Mouse (Mus musculus) heart, postnatal 25 days (tissue): ENCODE measurements around the gene Mtln. TPM values are rescaled to one million over a fixed set of nuclear protein-coding genes. Genes with fewer than 3 reads are reported as not detected.

Experiments
- DNase-seq: peaks from one replicate; pipeline ENCODE4 v3.0.0; 2022; ENCODE audit warnings: low spot score
- intact Hi-C: fragments of 180-260 bp; cut with DNase I; formaldehyde crosslinking; loops from one replicate; pipeline ENCODE4 v1.15.1; 2025
- total RNA-seq, 2 experiments: library from RNA; stranded (reverse); gene quantifications; 2 replicates each; pipeline ENCODE4 v1.2.3; 2021

The Mtln gene
- total RNA-seq: 10 to 100 TPM; 57.2 to 59.9 TPM

GRCm38 (mm10) chr2:127791919-127792603 lies at the start of gene Mtln:
Mtln (minus strand) TSS chr2:127792488.
- peak; percentile 72 for DNase-seq
- intact Hi-C loops: no loop called here

GRCm38 (mm10) chr2:127841402-127841801 lies 49.1 kb upstream of the Mtln start:
- intact Hi-C loops: no loop called here
- DNase-seq: no peak

DNA sequence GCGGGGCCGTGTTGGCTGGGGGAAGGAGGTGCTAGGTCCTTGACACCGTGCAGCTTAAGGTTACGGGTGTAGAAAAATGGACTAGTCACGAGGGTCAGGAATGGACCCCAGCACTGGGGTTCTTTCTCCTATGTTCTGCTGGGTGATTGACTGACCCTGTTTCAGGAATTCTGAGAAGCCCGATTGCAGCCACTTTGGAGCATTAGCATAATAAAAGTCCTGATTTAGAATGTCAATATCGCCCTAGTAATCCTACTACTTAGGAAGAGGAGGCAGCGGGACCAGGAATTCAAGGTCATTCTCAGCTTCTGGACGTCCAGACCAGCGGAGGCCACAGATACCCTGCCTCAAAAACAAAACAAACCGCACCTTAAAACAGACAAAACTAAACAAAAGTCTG lies 47.1 kb upstream of the Mtln start:
- intact Hi-C loops: loop anchor here (10.0 kb wide), 1 partner anchor 235 kb away; no protein-coding TSS in a partner anchor
- no peak for DNase-seq

DNA sequence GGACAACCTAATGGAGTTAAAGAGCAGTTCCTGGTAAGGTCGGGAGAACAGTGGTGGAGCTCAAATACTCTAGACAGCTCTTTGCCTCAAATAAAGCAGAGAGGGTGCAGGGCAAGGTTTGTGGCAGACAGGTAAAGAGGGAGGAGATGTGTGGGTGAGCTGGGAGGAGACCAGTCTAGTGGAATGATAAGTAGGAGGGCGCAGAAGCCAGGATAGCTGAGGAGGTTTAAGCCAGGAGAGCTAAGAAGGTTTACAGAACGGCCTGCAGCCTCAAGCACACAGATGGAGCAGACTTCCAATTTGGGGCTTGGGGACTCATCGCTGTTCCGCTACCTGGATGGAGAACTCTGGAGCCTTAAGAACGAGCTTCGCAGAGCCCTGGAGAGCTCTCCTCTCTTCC lies 46.3 kb upstream of the Mtln start, which contains the start of gene Acoxl:
TSS of gene Acoxl (plus strand) at position 301 of the 400 bp plus-strand sequence.
- DNase-seq: no peak
- intact Hi-C loops: loop anchor here (10.0 kb wide), 1 partner anchor 234 kb away; no protein-coding TSS in a partner anchor

DNA sequence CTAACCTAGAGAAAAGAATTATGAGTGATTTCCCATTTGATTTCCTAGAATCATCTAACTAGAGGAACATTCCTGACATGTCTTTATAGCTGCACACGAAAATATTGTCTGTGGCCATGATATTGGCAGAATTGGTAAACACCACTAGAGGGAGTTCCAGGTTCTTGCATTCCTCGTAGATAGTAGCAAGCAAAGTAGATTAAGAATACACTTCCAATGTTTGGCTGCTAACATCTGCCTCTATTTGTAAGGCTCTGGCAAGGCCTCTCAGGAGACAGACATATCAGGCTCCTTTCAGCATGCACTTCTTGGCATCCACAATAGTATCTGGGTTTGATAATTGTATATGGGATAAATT lies 40.5 kb upstream of the Mtln start:
- intact Hi-C loops: loop anchor here (10.0 kb wide), 1 partner anchor 228 kb away; no protein-coding TSS in a partner anchor
- no peak for DNase-seq

DNA sequence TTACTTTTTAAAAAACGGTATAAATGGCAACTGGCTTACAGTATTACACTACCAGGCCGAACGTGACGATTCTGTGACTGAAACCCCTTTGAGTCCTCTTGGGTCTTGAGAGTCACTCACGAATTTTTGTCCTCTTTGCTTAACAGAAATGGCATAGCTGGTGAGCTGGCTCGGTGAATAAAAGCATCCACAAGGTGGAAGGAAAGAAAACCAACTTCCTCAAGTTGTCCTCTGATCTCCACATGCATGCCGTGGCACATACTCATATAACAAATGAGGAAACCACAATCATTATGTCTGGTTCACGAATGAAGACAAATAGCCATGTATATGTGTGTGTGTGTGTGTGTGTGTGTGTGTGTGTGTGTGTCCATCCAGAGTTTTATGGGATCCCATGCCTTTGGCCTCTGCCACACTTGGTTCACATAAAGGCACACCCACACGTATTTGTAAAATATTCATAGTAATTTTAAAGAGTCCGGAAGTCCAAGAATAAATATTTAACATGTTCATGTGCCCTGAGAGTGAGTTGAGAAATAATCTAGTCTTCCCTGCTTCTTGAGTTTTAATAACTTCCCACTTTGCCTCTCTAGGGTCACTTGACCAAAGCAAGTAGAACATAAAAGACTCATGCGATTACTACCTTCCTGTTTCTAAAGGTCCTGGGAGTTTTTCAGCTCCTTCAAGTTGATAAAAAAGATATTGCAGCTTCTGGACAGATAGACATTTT lies 40.0 kb upstream of the Mtln start:
- intact Hi-C loops: loop anchor here (10.0 kb wide), 1 partner anchor 227 kb away; no protein-coding TSS in a partner anchor
- no peak for DNase-seq

- DNase-seq: peak; percentile 79
- intact Hi-C loops: loop anchor here (10.0 kb wide), 1 partner anchor 227 kb away; no protein-coding TSS in a partner anchor
Measured at GRCm38 (mm10) chr2:127831401-127832102, 39.3 kb upstream of the Mtln start, which contains the start of gene Bub1. Bub1 (minus strand) TSS chr2:127831865.

DNA sequence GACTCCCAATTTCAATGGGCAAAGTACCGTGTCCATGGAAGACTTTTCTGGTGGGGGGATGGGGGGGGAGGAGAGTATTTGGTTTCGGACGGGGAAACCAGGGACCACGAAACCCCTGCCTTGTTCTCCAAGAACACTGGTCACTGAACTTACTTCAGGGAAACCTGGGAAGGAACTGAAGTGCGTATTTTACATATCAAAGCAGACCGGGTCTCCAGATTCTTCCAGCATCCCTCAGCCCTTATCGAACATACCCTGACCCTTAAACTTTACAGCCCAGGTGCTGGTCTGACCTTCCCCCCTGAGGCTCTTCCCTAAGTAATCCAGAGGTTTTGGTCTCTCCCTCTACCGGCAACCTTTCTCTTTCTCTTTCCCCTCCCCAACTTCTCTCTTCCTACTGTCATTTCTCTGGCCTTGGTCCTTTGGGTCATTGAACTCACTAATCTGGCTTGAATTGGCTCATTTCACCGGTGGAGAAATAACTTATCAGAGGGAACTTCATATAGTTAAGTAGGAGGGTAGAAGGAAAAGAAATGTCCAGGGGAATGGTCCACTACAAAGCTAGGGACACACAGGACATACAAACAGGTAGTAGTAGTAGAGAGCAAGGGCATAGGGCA lies 2.5 kb downstream of the Mtln start:
- intact Hi-C loops: no loop called here
- no peak for DNase-seq

GRCm38 (mm10) chr2:127789138-127789537 lies 3.1 kb downstream of the Mtln start:
- intact Hi-C loops: no loop called here
- DNase-seq: no peak

DNA sequence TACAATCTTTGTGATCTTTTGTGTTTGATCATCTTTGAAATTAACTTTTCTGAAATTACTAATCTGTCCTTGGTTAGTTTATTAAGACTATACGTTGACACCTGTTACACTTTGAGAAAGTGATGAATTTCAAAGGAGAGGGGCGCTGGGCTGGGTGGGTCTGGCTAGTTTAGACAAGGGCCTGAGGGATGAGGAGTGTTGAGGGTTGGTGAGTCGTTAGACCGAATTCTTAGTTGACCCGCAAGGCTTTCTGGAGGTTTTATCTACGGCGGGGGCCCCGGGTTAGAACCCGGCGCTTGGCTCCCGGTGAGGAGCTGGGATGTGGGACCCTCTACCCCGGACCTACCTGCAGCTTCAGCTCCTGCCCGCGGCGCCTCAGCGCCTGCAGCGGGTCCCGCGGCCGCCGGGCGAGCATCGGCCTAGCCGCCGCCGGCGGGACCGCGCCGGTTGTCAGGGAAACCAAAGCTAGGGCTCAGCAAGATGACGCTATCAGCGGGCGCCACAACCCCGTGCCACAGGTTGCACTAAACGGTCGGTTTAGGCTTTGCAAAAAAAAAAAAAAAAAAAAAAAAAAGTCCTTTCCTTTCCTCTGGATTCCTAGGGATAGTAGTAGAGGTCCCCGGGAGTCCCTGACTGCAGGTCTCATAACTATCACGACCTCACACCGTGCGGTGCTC lies 3.7 kb downstream of the Mtln start, which contains the start of gene Nphp1:
TSS of gene Nphp1 (minus strand) at position 458 of the 677 bp plus-strand sequence.
- intact Hi-C loops: no loop called here
- DNase-seq: peak; percentile 66

DNA sequence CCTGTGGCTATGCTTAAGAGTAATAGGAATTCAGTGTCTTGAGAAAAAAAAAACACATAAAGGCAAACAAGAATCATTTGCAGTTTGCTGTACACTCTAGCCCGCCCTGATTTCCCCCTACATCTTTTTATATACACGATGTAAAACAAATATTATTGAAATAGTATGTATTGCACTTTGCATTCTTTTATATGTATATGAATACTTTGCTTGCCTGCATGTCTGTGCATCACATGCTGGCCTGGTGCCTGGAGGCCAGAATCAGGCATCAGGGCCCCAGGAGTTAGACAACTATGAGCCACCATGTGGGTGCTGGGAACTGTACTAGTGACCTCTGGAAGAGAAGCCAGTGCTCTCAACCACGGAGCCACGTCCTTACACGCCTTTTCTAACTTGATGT lies 5.1 kb downstream of the Mtln start:
- intact Hi-C loops: no loop called here
- no peak for DNase-seq

DNA sequence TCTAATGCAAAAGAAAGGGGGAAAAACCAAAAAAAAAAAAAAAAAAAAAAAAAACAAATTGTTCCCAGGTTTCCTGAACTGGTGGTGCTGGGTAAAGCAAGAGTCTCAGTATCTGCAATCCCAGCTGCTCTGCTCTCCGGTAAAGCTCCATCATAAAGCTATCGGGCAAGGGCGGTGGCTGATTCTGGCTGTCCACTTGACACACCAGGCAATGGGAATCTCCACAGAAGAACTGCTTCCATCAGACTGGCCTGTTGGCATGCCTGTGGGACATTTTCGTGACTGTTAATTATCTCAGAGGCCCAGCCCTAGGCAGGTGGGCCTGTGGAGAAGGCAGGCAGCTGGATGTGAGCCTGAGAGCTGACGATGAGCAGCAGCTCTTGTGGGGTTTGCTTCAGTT lies 13.8 kb downstream of the Mtln start:
- DNase-seq: no peak
- intact Hi-C loops: no loop called here

- intact Hi-C loops: no loop called here
- no peak for DNase-seq
Measured at GRCm38 (mm10) chr2:127775013-127775412, 17.3 kb downstream of the Mtln start.

GRCm38 (mm10) chr2:127774578-127774941 lies 17.7 kb downstream of the Mtln start:
- intact Hi-C loops: no loop called here
- DNase-seq: no peak

- DNase-seq: no peak
- intact Hi-C loops: no loop called here
Measured at GRCm38 (mm10) chr2:127773938-127774577, 18.2 kb downstream of the Mtln start.

GRCm38 (mm10) chr2:127761587-127761986 lies 30.7 kb downstream of the Mtln start:
- DNase-seq: no peak
- intact Hi-C loops: no loop called here

DNA sequence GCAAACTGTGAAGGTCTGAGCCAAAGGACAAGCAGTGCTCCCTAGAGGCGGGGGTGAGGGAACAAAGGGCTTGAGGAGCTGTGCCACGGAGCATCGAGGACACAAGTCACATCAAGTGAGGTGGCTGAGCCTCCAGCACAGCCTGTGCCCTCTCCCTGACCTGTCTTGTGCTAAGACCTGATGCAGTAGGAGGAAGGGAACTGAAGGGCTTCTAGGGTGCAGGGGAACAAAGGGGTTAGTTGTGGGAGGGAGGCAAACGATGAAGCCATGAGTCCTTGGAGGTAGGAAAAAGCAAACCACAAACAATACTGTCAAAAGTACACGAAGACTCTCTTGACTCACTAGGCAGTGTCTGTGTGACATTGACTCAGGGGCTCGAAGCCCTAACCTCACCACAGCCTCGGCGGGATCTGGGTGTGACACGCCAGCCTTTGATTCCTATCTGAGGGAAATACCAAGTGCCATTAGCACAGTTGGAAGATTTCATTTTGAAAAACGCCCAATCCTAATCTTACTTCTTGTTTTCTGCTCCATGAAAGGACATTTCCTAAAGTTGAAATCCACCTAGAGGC lies 31.8 kb downstream of the Mtln start:
- no peak for DNase-seq
- intact Hi-C loops: no loop called here

GRCm38 (mm10) chr2:127760014-127760413 lies 32.3 kb downstream of the Mtln start:
- DNase-seq: no peak
- intact Hi-C loops: no loop called here
